Mouse (Mus musculus) kidney, postnatal 25 days (tissue): ENCODE results near the gene Enpp1.

Experiments
- DNase-seq, 2 experiments: peaks; one replicate each; pipeline ENCODE4 v3.0.0; 2021; ENCODE audit warnings: mixed read lengths in 2 of 2

Enpp1 gene

DNA sequence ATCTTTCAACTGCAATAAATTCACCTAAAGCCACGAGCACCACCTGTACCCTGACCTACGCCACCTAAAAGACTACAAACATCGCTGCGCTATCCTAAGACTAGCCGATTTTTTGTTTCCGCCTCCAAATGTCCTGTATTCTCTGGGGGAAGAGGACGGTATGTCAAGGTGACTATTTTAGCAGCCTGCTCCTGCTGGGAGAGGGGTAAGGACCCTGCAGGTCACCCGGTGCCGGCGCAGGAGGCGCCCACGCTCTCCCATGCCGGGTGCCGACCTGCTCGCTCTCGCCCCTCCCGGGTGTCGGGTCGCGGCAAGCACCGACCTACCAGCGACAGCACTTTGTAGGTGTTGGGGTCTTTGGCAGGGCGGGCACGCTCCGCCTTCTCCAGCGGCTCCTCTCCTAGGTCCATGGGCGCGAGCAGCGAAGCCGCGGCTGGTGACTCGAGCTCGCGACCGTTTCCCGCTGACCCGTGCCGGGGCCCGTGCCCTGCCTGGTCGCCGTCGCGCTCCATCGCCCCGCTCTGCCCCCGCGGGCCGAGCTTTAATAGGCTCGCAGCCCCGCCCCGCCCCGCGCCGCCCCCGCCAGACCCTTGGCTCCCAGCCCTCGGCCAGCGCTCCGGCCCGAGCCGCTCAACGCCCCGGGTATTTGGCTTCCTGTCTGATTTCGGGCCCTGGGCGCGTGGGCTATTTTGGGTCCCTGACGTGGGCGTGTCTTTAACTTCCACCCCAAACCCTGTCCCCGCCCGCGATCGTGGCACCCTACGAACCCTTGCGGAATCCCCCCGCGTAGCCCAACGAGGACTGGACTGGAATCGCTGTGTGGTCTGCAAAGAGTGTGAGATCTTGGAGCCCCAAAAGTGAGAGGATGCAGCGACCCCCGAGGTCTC lies at the start of gene Enpp1:
Gene Enpp1, minus strand, starts transcription at position 680 of the 887 bp plus-strand sequence.
- DNase-seq = peak; percentile 85 to 93

DNA sequence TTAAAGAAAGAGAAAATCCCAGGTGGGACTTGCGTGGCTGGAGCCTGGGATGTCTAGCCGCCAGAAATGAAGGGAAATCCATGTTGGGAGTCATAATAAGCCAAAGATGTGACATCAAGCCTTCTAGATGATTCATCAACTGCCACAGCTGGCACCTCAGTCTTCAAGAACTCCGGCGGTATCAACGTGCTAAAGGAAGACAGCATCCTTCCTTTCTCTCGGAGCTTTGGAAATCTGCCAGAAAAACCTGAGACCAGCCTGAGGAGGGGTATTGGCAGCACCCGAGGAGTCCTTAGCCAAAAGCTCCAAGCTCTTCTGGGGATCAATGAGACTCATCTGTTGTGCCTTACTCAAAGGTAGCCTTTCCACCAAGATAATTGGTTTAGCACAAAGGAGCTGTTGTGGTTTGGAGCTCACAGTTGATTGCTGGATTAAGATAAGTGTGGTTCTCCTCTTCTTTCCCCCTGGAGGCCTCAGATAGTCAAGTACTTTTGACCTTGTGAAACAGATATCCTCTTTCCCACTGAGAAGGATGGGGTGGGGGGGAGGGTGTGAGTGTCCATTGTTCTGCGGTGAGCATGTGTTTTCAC lies 46.5 kb upstream of the Enpp1 start:
- DNase-seq = no peak

DNA sequence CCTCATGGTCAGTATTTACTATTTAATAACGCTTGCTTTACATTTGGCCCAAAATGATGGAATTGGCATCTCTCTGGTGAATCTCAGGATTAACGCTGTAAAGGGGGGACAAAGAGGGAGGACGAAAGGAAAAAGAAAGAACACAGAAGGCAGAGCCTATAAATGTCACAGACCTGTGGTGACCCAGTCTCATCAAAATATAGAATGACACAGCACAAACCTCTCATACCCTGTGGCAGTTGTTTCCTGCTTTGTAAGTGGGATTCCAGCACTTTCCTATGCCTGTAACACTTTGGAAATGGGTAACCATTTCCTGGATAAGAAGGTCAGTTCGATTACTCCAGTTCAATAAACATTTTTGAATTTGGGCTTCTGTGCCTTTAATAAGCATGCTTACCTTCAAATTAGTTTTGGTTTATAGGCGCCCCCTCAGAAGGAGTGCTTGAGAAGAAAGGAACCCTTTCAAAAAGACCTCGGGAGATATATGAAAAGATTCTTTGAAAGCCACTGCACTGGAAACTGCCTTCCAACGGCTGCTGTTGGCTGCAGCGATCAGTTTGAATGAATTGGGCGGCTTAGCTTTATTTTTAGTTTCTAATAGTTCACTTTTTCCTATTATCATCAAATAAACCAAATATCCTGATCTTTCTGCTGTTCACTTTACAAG lies 43.0 kb upstream of the Enpp1 start:
- no peak for DNase-seq

DNA sequence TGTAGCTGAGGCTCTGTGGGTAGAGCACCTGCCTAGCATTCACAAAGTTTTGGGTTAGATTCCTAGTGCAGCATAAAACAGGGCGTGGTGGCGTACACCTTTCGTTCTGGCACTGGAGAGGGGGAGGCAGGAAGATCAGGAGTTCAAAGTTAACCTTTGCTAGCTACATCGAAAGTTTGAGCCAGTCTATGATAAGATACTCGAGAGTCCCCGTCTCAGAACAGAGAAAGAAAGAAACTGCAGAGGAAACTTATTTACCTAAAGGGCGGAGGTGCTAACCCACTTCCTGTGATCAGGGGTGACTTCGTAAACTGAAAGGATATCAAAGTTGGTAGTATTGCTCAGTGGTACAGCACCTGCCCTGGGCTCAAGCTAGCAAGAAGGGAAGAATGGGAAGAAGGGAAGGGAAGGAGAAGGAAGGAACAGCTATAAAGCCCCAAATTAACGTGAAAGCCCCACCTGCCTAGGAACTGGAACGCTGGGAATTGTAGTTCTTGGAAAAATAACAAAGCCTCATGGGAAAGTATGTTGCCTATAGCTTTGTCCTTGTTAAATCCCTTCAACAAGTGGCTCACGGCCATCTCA lies 42.4 kb upstream of the Enpp1 start:
- no peak for DNase-seq

DNA sequence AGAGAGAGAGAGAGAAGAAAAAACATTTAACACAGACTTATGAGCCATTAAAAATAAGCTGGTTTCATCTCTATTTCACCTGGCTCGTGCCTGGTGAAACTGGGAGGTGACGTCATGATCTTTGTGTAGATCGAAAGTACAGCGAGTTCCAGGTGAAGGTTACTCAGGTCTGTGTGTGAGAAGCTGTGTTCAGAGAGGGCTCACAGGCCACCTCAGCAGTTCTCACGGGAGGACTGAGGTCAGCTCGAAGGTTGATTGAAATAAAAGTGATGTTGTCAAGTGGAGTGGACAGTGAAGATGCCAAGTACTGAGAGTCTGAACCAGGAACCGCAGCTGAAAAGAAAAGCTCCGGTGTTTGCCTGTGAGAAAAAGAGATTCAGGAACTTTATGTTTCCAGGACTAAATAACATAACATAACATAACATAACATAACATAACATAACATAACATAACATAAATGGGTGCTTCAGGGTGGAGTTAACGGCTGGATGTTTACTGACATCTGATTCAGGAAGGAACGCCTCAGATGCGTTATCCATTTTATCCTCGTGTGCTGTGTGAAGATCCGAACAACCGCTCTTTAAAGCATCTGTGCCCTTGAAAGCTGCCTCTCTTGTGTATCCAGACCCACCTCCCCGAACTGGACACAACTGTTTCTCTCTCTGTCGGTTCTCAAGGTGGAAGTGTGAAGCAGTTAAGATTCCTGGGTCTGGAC lies 41.7 kb upstream of the Enpp1 start:
- peak in 1 of 2 experiments; percentile 43 for DNase-seq

DNA sequence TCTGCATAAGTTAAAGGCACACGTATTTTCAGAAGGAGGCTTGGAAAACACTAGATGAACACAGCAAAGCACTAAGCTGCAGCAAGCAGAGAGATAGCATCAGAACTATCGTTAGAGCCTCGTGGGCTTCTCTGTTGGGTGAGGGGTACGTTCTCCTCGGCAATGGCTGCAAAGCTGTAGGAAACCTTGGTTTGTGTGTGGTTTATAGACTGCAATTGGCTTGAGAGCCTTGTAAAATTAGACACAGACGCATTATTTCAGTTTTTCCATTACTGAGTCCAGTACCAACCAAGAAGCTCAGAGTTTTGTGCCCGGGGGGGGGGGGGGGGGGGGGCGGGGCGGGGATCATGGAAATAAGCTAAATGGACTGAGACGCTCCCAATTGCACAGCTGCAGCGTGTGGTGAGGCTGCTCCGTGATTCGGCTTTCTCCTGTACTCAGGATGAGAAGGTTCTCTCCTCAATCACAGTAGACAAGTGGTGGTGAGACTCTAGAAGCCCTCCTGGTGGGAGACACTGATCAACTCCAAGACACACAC lies 31.1 kb upstream of the Enpp1 start:
- DNase-seq = no peak

DNA sequence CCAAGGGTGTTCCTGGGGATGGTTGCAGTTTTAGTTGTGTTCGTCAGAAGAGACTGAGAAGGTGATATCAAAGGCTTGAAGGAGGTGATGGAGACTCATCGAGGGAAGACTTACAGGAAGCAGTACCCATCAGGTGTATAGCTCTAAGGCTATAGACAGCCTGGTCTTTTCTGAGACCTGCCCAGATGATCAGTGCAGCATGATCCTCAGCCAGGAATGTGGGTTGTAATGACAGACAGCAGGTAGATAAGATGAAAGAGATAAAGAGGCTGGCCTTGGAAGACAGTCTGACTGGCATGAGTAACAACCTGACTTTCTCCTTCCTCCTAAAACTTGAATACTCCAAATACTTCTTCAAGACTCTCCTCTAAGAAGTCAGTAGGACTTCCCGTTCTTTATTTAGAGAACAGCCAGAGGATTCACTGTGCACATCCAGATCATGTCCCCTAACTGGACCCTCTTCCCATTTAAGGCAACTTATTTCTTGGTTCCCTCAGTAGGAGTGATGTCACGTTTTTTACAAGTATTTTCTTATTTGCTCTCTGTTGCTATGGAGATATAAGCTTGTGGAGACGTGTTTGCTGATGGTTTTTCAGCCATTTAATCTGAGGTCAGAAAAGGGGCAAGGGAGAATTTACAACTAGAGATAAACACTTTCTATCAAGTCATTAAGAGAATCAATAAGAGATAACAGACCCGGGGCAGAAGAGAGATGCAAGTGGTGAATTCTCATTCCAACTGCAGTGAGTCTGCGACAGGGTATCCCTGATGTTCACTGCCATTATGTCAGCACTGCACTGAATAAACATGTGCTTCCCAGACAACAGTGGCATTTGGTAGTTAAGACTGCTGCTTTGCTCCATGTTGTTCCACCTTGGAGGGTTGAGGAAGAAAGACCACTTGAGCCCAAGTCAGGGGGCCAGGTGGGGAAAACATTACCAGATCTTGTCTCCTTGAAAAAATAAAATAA lies 29.6 kb upstream of the Enpp1 start:
- DNase-seq = no peak

DNA sequence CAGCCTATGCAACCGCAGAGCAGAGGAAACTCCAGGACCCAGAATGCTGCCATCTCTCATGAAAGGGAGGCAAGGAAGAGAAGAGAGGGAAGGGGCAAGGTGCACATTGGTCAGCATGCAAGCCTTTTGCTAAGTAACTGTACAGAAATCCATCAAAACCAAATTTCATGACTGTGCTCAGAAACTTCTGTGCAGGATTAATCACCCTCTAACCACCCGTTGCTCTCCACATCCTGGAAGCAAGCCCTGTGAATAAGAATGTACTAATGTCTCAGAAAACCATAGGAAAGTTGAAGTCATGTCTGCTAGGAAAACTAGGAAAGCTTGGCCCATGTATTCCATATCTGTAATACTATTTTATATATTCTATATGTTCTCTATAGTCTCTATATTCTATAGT lies 27.2 kb upstream of the Enpp1 start:
- DNase-seq = no peak

DNA sequence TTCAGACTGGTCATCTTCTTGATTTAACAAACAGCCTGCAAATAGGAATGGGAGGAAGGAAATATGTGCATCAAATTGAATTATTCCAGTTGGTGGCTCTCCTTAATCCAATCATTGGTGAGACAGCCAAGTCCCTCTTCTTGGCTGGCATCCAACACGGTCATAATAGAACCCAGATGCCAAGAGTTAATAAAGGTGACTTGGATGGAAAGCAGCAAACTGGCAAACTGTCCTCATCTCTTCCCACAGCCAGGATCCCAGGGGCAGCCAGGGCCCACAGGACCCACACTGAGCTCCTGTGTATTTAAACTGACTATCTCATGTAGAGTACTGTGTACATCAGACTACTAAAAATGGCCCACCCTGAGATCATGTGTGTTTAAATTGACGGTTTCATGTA lies 26.5 kb upstream of the Enpp1 start:
- DNase-seq = no peak

DNA sequence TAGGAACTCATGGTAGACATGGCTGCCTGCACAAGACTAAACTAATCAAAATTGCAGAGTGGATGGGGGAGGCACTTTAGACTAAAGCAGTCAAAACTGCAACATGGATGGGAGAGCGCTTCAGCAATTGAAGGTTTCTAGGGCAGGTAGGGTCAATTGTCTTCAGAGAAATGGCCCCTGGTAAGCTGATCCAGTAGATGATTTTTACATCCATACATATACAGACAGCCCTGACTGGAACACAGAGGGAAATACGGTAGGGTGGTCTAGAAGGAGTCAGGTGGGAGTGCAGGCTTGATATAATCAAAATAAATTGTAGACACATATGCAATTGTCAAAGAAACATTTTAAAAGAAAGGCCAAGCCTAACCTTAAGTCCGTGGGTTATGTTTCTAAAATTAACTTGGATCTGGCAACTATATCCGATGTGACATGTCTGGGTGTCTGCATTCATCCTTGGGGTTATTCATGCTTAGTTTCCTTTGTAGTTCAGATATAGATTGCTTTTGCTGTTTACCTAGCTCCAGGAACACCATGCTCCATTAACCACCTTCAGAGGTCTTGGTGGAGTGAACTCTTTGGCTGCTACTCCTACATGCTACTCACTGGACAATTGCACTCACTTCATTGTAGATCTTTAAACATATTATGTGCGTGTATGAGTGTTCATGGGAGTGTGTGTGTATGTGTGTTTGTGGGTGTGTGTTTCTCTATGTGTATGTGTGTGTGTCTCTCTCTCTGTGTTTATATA lies 23.2 kb upstream of the Enpp1 start:
- no peak for DNase-seq

DNA sequence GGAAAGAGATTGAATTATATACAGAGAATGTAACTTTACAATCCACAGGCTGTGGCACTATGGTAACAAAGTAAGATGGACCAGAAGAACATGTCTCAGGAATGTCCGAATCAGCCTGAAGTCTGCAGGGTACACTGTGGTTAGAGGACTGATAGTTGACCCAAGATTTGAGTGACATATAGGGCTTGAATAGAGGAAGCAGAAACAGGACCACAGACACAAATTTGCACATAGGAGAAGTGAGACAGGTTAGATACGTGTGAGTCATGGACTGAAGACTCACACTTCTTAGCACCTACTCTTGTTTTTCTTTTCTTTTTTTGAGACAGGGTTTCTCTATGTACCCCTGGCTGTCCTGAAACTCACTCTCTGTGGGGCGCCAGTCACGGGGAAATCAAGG lies 15.5 kb upstream of the Enpp1 start:
- no peak for DNase-seq

DNA sequence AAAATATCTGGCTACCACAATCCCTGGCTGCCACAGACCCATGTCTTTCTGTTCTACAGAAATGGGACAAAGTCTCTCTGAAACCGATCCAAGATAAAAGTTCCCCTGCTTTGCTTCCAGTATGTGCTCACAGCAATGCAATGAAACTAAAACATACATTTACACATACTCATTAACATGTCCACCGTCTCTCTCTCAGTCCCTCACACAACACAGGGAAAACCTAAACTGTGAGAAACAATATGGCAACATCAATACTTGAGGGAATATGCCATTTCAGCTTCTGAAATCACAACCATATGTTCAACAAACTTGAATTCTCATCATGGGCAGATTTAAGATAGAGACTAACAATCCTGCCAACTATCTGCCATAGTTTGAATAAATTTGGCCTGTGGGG lies 13.2 kb upstream of the Enpp1 start:
- DNase-seq = no peak

DNA sequence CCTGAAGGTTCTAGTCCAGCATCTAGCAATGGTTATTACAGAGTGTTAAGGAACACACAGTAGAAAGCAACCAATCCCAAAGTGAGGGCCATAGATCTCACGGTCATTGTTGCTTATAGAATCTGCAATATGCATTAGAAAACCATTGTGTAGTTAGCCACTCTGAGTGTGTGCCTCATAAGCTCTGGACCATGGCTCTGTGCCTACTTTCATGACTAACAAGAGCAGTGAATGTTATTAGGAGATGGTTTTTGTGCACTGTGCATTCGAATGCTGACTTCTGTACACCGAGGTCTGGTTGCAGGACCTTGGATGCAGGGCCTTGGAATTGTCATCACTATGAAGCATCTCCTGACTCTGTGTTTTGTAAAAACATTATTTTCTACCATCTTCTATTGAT lies 9.9 kb upstream of the Enpp1 start:
- no peak for DNase-seq

DNA sequence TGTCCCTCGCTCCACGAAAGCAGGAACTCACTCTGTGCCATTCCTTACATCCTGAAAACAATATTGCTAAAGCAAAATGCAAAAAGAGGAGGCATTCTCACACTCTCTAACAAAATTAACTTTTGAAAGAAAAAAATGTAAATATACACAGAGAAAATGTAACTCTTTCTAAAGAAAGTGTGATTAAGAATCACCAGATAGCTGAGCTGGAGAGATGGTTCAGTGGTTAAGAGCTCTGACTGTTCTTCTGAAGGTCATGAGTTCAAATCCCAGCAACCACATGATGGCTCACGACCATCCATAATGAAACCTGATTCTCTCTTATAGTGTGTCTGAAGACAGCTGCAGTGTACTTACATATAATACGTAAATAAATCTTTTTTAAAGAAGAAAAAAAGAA lies 7.4 kb upstream of the Enpp1 start:
- no peak for DNase-seq

DNA sequence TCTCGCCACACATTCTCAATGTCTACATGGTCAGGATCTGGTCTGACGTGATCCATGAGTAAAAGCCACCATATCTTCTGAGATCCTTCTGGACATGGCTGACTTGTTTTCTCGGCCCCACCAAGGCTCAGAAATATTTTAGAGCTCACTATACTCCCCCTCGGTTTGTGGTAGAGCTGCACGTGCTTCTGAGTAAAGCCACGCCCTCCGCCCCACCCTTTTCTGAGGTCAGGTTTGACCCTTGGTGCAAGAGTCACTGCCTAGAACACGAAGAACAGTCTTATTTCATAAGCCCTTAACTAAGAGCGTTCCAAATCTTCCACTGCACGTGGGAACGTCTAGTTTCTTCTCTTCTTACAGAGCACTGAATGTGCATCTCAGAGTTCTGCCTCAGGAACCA lies 6.8 kb upstream of the Enpp1 start:
- DNase-seq = peak; percentile 20 to 38

DNA sequence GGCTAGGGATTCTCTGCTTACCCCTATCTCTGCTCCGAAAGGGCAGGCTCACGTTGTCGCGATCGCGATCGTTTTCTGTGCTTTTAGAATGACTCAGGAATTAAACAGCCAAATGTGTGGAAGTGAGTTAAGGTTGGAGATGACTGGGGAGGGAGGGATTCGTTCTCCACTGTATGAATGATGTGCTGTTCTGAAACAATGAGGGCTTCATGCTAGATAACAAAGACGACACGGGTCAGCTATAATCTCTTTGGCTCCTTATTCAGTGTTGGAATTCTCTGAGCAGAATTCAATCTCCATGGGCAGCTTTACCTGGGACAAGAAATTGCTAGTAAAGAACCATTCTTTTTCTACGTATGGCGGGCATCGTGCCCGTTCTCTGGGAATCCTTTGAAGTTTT lies 6.1 kb upstream of the Enpp1 start:
- no peak for DNase-seq

DNA sequence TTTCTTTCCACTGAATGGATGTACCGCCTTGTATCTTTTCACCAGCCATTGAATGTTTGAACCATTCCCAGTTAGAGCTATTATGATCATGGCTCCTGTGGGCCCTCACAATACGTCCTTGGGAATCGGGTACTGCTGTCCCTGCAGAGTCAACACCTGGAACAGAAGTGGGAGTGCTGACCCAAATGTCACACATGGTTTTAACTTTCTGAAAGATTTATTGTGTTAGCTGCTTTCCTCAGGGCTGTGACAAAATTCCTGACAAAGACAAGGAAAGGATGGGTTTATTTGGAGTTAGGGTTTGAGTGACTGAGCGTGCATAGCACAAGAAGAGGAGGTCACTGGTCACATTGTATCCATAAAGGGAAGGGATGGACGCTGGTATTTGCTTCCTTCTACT lies 4.3 kb upstream of the Enpp1 start:
- no peak for DNase-seq

DNA sequence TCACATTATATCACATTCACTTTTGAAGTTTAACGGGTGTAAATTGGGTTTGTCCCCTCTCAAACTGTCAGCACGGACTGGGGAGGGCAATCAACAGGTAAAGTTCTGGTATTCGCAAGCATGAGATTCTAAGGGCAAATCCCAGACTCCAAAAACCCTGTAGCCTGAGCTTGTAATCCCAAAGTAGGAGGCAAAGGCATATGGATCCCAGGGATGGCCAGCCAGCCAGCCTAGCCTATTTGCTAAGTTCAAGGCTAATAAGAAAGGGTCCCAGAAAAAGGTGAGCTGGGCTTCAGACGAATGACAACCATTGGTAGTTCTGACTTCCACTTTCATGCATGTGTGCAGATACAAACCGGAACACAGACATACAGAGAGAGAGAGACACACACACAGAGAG lies 942 bp upstream of the Enpp1 start:
- DNase-seq = no peak

DNA sequence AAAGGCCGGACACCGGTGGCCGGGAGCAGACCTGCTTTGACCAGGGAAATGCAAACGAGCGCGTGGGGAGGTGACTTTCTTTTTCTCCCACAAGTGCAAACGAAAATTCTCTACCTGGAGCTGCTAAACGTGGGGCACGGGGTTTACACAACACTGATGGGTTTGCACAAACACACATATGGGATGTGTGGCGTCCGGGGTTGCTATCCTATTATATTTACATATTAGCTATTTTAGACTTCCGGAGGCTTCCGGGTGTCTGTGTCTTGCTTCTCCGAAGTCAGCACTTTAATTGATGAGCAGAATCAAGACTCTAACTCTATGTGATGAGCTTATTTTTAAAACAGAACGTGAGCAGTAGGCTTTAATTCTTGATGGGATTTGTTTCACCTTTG lies 405 bp upstream of the Enpp1 start:
- no peak for DNase-seq

DNA sequence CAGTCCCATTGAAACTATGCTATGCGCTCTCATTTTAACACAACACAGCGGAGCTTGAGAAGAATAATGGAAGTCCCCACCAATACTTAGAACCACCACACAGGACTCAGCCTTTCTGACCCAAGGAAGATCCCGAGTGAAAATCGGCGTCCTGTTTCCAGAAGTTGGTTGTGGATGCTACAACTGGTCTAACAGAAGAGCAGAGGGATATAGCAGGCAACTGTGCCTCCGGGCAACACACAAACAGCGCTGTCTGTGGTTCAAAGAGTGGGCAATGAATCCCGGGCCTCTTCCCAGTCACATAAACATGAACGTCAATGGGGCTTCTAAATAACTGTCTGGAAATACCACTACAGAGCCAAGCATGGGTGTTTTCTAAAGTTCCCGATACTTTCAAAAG lies 888 bp downstream of the Enpp1 start:
- DNase-seq = no peak

DNA sequence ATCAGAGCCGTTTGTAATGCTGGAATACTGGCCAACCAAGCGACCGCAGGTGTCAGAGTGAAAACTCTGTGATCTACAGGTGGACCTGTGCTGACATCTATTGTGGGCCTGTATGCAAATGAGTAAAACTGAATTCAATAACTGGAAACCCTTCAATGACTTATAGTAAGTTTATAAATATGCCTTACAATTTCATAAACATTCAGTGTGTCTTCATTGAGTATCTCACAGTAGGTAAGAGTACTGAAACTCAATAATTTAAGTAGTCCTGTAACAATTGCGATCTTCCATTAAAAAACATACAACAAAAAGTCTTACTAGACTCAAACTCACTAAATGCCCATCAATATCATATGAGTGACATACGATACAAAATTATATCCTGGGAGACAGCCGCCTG lies 1.6 kb downstream of the Enpp1 start:
- DNase-seq = no peak
